Mouse (Mus musculus) erythroblast, adult 5-6 weeks (primary cell): ENCODE data around the gene Csnk1d. TPM values are rescaled to one million over a fixed set of nuclear protein-coding genes. Genes with fewer than 3 reads are reported as not detected.
A peak's percentile ranks its signal among the peaks of the same experiment; 100 is the strongest.

Experiments
- ATAC-seq: replicated peaks from 2 replicates; pipeline ENCODE4 v1.8.0; 2016; ENCODE audit warnings: moderate number of reproducible peaks, mild to moderate bottlenecking, moderate TSS enrichment, inconsistent platforms; ENCODE audit not compliant: poor library complexity, low FRiP score, severe bottlenecking
- total RNA-seq, 2 experiments: library from RNA; stranded (forward) in 1 of 2; stranded (reverse) in 1 of 2; fragments of 150-400 nt in 1 of 2; fragments of 200-764, 138-1000 nt in 1 of 2; gene quantifications; 2 replicates each; pipeline versions ENCODE4 v1.2.3 to v1.2.4; 2015 to 2017; ENCODE audit warnings: low replicate concordance in 2 of 2

Csnk1d gene
- total RNA-seq, 2 experiments from 2014 or later: 70.3 to 148 TPM

DNA sequence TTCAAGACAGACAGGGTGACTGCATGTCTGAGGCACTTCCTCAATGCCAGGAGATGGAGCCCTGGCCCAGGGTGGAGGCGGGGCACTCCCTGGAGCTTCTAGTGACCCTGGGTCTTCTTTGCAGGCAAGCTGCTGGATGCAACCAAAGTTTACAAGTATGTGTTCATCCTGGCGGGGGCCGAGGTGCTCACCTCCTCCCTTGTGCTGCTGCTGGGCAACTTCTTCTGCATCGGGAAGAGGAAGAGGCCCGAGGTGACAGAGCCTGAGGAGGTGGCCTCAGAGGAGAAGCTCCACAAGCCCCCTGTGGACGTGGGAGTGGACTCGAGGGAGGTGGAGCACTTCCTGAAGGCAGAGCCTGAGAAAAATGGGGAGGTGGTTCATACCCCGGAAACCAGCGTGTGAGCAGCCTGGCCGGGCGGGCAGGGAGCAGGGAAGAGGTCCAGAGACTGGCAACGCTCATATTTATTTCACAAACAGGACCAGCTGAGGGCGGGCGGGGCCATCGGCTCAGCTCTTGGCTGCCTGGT lies 33.3 kb downstream of the Csnk1d start:
- no peak for ATAC-seq

DNA sequence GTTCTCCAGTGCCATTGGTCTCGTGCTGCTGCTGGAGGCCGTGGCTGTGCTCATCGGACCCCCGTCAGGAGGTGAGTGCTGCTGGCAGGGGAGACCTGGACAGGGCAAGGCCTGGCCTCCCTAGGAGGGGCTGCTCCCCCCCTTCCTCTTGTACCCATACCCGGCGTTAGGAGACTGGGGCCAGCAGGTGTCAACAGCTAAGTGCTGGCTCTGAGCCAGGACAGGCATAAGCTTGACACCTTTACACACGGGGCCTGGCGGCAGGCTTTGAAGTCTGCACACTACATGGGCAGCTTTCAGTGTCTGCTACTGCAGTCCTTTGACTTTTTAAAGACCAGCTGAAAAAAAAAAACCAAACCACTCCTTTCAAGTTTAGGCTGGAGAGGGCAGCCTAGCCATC lies 34.1 kb downstream of the Csnk1d start:
- ATAC-seq: no peak

DNA sequence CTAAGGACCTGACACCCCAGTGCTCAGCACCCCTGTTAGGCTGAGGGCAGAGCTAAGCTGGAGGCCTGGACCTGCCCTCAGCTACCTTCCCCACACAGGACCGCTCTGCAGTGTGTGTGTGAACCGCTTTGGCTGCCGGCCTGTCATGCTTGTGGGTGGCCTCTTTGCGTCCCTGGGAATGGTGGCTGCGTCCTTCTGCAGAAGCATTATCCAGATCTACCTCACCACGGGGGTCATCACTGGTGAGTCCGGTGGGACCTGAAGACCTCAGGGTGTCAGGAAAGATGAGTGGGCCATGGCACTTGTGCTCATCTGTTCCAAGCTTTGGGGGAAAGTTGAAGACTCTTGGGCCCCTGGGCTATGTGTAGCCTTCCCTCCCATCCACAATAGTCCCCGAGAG lies 35.4 kb downstream of the Csnk1d start:
- ATAC-seq: no peak

DNA sequence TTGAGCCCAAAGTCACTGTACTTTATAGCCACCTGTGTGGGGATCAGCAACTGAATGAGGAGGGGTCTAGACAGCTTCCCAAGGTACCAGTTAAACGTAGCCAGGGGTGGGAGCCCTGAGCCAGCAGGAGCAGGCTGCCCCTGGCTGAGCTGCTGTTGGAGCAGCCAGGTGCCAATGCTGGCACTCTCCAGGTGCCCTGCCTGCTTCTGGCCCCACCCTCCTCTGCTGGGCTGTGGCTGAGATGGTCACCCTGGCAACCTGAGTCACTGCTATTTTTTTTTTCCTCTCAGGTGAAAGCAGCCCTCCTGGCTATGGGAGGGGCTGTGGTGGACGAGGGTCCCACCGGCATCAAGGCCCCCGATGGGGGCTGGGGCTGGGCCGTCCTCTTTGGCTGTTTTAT lies 36.2 kb downstream of the Csnk1d start:
- ATAC-seq: no peak

DNA sequence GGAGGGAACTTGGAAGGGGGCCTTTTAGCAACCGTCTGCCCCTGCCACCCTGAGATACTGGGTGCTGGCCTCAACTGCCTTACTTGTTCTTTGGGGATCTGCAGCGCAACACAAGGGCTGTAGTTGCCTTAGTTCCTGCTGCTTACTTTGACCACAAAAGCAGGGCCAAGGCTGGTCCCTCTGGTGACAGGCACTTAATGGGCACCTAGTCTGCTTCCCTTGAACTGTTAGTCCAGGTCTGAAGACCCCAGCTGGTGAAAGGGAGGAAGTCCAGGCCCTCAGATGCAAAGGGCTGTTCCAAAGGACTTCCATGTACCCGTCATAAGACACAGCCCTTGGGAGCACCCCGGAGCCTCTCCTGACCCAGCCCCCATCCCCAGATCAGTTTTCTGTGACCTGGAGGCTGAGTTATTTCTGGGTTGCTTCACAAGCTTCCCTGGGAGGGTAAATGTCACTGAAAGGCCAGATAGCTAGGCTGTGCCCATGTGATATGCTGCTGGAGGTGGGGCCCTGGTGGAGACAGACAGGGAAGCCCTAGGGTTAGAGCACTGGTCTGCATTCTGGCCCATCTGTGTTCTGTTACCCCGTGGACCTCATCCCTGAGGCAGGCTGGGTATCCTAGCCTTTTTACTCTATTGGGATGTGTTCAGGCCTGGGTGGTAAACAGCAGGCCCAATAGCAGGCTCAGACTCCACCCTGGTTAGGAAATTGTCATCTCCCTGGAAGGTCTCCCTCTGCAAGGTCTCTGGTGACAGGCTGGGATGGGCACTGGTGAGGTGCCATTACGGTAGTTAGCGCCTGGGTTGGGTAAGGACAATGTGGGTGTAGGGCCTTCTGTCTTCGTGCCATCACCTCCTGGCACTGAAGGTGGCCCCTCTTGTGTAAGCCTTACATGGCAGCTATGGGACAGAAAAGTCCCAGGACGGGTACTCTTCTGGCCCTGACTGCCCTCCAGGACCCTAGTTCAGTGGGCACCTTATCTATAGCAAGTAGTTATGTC lies 39.1 kb downstream of the Csnk1d start:
- ATAC-seq: peak; percentile 60

DNA sequence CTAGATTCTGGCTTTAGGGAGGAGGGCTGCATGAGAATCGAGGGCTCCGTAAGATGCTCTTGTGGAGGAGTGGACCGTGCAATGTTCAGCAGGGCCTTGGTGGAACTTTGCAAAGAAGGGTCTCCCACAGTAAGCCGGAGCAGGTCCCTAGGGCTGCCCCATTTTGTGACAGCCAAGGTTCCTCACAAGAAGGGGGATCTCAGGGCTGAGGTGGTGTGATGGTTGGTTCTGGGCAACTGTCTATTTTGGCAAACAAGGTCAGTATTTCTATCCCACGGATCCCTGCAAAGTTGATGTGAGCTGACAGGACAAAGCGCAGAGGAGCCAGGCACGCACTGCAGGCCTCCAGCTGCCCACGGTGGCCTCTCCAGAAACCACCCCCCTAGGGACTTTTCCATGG lies 39.9 kb downstream of the Csnk1d start:
- ATAC-seq: no peak; the same call in 1 of the 2 replicates

DNA sequence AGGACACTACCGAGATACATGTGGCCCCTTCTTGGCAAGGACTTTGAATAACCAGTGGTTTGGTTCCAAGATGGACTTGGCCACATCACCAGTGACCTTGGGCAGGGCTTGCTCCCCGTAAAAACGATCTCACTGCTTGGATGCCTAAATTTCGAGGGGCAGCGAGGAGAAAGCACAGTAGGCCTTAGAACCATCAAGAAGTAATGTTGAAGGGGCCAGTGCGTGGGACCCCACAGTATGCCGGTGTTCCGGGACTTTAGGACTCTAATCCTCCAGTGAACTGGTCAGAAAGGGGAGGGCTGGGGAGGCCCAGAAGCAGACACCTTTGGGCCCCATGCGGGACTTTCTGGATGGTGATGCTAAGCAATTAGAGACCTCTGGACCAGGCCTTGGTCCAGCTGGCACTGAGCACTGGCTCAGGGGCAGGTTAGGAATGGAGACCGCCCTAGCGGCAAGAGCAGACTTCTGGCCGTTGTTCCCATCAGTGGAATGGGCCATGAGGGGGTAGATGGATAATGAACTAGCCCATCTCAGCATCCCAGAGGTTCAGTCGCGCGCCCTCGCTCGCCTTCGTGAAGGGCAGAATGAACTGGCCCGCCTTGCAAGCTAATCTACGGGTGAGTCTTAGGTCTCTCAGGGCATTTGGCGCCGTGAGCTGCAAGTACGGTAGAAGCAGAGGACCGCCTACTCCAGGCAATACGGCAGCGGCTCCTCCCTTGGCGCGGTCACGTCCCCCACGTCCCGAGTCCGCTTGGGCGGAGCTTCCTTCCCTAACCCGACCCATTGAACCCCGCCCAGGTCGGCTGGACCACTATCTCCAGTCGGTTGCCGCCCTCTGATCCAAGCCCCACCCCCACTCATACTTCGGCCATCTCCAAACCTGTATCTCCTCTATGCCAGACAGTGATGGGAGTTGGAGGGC lies 40.6 kb downstream of the Csnk1d start:
- peak; percentile 84 for ATAC-seq

DNA sequence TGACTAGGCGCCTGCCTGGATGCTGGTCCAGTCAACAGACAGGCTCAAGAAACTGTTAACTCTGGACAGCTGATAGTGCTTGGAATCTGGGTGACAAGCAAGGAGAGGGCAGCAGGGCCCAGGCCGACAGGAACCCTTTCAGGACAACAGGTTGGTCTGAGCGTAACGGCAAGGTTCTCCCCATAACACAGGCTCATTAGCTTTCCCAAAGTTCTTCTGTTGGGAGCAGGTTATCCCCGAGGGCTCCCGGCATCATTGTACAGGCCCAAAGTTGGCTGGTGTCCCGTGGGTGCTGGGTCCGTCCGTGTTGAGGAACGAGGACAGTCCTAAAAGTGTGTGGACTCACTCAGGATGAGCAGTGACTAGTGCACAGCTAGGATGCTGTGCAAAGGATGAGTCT lies 41.3 kb downstream of the Csnk1d start:
- ATAC-seq: no peak

DNA sequence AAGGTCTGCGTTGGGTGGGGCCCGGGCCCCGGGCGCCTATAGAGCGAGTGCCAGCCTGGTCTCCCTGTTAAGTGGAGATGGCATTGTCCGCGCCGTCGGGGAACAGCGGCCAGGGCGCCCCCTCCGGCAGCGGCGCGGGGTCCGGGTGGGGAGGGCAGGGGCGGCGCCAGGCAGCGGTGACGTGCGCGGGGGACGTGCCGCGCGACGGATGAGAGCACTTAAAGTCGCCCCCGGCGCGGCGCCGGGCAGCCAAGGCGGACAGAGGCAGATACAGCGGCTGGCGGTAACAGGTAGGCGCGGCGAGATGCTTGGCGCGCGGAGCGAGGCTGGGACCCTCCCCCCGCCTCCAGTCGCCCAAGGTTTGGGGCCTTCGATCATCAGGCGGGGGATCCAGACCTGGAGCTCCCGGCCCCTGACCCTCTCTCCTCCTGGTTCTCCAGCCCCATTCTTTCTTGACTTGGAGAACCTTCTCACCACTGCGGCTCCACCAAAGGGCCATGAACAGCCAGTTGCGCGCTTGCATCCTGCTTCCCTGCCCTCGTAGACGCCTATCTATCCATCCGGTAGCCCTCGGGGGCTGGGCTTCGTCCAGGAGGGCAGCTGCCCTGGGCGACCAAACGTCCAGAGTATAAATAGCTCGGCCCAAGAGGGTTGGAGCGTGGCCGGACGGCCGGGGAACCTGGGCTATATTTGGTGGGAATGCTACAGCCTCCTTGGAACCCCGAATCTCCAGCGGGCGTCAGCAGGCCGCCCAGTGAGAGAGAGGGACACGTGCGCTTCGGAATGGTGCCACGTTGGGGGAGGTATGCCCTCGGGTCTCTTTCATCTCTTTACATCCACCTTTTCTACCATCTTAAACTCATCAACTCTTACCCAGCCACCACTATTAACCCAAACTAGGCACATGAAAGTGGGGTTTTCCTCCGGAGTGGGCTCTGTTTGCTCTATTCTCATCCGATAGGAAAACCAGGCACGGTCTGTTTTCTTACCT lies 42.0 kb downstream of the Csnk1d start:
- no peak for ATAC-seq

DNA sequence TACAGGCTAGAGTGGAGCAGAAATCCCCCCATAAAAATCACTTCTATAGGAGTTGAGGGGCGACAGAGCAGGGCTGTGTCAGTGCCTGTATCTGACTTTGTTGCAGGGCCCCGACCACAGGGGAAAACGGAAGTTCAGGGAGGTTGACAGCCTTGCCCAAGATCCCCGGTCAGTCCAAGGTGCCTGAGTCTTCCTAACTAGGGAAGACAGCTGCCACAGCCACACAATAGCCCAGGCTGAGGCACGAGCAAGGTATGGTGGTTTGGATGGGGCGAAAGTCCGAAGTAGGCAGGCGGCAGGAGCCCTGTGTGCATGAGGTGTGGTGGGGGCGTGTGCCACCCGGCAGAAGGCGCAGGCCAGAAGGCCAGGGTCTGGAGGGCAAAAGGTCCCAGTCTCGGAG lies 42.8 kb downstream of the Csnk1d start, which contains the start of gene Slc16a3:
Slc16a3 (plus strand) TSS at position 153 of the 400 bp plus-strand sequence.
- ATAC-seq: no peak

DNA sequence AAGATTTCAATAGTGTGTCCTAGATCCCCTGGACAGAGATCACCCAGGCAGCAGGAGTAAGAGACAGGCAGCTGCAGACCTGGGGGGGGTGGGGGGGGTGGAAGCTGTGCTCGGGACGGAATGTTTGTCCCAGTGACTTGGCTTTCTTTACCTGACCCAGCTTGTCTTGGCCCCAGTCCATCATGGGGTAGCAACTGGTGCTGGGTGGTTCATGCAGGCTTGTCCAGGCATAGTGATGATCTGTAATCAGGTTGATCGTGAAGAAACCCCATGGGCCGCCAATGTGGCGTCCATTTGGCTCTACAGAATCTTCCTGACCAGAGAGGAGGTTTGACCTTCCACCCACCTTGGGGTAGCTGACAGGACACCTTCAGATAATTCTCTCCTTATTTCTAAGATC lies 45.2 kb downstream of the Csnk1d start:
- ATAC-seq: no peak

DNA sequence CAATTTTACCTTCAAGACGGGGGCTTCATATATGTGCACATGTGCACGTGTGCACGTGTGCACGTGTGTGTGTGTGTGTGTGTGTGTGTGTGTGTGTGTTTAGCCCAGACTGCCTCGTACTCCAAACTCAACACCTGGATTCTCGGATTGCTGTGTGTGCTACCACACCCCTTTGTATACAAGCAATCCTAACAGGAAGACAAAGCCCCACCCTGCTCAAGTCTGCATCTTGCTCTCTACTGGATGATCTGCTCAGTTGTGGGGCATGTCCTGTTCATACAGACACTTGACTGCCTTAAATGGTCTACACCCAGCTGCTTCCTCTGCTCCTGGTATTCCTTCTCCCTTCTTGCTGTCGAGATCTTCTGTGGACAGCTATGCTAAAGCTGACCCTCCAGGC lies 45.9 kb downstream of the Csnk1d start:
- no peak for ATAC-seq

DNA sequence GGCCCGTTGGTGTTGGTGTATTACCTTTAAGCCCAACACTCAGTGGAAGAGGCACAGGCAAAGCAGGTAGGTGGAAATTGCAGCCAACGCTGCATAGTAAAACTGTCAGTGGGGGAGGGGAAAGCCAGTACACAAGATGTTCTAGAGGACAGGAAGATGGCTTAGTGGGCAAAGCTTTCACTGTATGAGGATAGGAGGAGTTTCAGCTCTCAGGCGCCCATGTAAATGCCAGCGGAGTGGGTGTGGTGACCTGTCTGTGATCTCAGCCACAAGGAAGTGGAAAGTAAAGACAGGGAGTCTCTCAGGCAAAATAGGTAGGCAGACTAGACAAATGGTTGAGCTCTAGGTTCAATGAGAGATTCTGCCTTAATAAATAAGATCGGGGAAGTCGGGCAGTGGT lies 50.2 kb downstream of the Csnk1d start:
- ATAC-seq: no peak

DNA sequence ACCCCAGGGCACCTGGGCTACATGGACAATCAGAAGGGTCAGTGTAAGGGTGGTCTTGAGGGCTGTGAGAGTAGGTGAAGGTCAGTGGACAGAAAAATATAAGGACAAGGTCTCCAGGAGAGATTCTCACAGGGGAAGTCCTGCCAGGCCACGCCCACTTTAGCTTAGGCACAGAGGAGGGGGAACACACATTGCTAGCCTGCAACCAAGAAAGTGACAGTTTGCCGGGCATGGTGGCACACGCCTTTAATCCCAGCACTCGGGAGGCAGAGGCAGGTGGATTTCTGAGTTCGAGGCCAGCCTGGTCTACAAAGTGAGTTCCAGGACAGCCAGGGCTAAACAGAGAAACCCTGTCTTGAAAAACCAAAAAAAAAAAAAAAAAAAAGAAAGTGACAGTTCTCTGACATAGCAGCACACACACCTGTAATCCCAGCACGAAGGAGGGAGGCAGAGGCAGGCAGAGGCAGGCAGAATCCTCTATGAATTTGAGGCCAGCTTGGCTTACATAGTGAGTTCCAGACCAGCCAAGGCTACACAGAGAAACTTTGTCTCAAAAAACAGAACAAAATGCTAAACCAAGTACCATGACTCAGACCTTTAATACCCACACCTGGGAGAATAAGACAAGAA lies 51.3 kb downstream of the Csnk1d start:
- ATAC-seq: no peak

DNA sequence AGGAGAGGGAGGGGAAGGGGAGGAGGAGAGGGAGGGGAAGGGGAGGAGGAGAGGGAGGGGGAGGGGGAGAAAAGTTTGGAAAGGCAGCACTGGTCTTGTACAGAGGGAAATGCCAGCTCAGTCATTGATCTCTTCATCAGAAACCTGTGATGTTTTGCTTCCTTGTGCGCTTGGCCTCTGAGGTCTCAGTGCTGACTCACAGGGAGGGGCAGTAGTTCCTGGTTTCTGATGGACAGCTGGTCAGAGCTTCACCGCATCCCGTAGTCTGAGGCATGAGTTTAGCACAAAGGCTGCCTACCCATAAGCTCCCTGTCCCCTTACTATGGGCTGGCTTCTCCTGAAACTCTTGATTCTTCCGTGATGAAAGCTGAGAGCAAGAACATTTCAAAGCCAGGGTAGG lies 52.3 kb downstream of the Csnk1d start:
- ATAC-seq: peak; percentile 83

DNA sequence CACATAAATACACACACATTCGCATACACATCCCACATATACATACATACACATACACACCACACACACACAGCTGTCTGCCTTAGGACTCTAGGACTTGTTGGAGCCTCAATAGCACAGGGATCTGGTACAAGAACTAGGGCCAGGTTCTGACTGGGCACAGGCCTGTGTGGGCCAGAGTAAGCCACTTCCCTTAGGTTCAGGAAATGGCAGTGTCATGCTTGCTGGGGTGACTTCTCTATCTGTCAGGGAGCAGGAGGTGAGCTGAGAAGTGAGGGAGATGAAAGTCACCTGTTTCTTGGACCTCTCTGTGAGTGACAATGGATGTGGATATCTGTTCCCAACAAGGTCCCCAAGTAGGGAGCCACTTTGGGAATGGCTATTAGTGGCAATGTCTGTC lies 53.2 kb downstream of the Csnk1d start:
- ATAC-seq: peak; percentile 84

DNA sequence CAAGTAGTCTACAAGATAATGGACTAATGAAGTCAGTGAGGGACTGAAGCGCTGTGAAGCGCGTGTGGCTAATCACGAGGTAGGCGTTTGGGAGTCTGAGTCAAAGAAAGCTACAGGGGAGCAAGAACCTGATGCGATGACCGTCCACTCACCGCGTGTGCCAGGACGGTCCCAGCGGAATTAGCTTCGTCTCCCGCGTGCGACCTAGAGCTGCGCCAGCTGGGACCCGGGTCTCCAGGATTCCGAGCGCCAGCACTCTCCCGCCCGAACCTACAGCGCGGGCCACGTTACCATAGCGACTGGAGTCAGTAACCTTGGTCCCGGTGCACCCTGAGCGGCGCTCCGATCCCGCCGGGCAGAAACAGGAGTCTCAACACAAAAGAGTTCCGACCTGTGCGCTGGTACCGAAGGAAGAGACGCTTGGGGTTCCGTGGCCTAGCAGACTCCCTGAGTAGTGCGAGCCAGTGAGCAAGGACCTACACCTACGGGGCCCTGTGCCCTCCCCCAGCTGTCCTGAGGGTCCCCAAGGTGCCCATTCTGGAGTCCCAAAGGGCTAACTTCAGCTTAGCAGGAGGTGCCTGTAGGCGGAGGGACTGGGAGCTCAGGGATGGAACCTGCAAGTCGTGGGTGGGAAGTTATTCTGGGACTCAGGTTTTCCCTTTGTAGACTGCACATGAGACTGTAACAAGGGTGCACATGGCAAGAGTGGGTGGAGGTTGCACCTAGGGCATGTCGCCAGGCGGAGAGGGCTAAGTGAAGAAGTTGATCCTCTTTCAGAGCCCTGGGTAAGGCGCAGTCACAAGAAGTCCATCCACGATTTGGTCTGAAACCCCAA lies 58.3 kb downstream of the Csnk1d start, which contains the start of gene Ccdc57:
Ccdc57 (minus strand) TSS at position 309 of the 835 bp plus-strand sequence.
- peak; percentile 94 for ATAC-seq

DNA sequence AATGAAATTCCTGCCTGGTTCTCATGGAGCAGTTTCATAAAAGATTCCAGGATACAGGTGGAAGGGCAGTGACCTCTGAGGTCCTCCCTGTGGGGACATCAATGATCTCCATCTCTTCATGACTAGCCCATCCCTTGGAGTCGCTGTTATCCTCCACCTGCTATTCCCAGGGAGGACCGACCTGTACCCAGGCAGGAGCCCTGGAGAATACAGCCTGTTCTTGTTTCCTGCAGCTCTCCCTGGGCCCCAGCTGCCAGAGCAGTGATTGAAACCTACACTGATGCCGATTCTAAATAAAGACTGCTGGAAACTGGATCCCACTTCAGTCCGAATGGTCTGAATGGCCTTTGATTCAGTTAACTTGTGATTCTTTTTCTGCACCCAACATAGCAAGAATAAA lies 59.7 kb downstream of the Csnk1d start:
- no peak for ATAC-seq
